Mouse (Mus musculus): ENCODE results near the gene Cacna1a. TPM values are rescaled to one million over a fixed set of nuclear protein-coding genes. Genes with fewer than 3 reads are reported as not detected.
A peak's percentile ranks its signal among the peaks of the same experiment; 100 is the strongest.
"Not testable (repeated sequence)": the region's sequence is repeated elsewhere in the genome, so short reads cannot be mapped to it uniquely, and the experiment has no call there.

The Cacna1a gene
- polyA plus RNA-seq, 1 experiment from 2014 or later = 5.2 TPM

DNA sequence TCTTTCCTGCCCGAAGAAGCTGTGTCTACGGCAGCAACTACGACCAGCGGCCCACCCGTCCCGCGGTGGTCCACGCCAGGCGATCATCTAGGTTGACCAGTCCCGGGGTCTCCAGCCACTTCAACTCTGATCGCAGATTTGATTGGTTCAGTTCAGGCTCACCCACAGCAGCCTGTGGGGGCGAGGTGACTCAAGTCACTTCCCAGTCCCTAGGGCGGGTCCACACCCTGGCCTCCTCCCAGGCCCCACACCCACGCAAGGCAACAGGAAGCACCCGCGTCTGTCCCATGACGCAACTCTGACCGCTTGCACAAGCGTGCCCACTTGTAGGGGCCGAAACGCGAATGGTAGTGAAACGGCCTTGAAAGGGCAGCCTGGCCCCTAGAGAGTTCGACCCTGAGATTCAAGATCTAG lies 273.2 kb downstream of the Cacna1a start:
- Histone ChIP-seq H3K4me2 (peak overlapping the region; percentile 72), H3K4me1 (peaks cover 52% of the 10 kb centered on the region), H3K27ac (peak overlapping the region; percentile 96), H3K9ac (peak overlapping the region; percentile 87), H3K36me3 (no peaks in the 10 kb centered on the region), H3K27me3 (no peaks in the 10 kb centered on the region), H3K4me3 (peak overlapping the region; percentile 88), H3K9me3 (no peaks in the 10 kb centered on the region)
- no peak for ATAC-seq (ENCODE audit: insufficient number of reproducible peaks, low FRiP score, low TSS enrichment, low read depth)
- under 1% methylated on average over 24 of the region's 24 CpGs for WGBS

DNA sequence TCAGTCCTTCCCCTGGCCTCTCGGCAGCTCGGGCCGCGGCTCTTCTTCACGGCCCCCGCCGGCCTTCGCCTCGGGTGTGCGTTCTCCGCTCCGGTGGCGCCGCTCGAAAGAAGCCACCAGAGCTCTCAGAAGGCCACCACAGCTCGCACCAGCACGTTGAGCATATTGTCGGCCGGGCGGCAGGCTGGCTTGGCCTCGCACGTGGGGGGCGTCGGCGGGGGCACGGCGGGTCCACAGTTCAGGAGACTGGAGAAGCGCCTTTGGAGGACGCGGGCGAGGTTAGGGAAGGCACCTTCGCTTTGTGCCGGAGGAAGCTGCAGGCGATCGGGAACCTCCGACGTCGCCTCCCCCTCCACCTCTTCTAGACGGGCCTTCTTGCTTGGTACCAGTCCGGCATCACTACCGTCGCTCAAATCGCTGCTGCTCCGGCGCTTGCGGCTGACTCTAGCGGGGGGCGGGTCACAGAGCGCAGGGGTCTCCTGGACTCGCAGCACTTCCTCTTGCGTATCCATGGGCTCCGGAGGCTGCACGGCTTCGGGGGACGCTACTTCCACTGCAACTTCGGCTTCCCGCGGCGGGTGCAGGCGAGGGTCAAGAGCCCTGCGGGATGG lies 273.8 kb downstream of the Cacna1a start:
- peak overlapping the region; percentile 88 for H3K4me3 ChIP-seq
- peak overlapping the region; percentile 87 for H3K9ac ChIP-seq
- H3K27me3 ChIP-seq = no peaks in the 10 kb centered on the region
- no peaks in the 10 kb centered on the region for H3K9me3 ChIP-seq
- ATAC-seq (ENCODE audit: insufficient number of reproducible peaks, low FRiP score, low TSS enrichment, low read depth) = no peak
- H3K4me2 ChIP-seq = peak overlapping the region; percentile 72
- peaks cover 5% of the 10 kb centered on the region; the same call in 1 of the 2 replicates for H3K36me3 ChIP-seq
- H3K27ac ChIP-seq = peak overlapping the region; percentile 96
- WGBS = under 1% methylated on average over 60 of the region's 61 CpGs
- H3K4me1 ChIP-seq = peaks cover 46% of the 10 kb centered on the region

DNA sequence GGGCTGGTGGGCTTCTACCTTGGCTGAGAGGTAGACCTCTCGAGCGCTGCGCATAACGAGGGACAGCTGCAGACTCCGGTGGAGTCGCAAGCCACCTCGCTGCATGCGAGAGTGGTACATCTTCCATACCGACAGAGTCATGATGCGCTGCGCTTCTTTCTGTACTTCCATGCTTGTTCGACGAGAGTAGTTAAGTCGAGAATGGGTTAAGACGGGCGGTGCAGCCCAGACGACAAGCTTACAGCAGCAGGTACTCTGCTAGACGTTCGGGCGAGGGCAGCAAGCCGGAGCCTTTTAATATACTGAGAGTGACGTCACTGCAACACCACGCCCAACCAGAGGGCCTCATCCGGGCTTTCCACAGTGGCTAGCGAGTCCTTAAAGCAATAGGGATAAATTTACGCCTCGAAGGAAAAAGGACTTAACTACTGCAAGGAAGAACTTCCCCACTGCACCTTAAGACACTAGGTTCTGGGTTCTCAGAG lies 274.4 kb downstream of the Cacna1a start, which contains the start of gene Ier2:
Gene Ier2, minus strand, starts transcription at position 272 of the 485 bp plus-strand sequence.
- peak within 1 kb of the TSS; percentile 88 for H3K4me3 ChIP-seq
- H3K9ac ChIP-seq = peak within 1 kb of the TSS; percentile 87
- no peaks in the 10 kb centered on the region for H3K9me3 ChIP-seq
- under 1% methylated on average over 27 of the region's 27 CpGs for WGBS
- H3K27ac ChIP-seq = peak within 1 kb of the TSS; percentile 96
- peak; percentile 82 for ATAC-seq (ENCODE audit: insufficient number of reproducible peaks, low FRiP score, low TSS enrichment, low read depth)
- peak within 1 kb of the TSS; percentile 72 for H3K4me2 ChIP-seq
- no peaks in the 10 kb centered on the region for H3K27me3 ChIP-seq
- H3K36me3 ChIP-seq = peaks cover 5% of the 10 kb centered on the region; the same call in 1 of the 2 replicates
- peaks cover 41% of the 10 kb centered on the region for H3K4me1 ChIP-seq

DNA sequence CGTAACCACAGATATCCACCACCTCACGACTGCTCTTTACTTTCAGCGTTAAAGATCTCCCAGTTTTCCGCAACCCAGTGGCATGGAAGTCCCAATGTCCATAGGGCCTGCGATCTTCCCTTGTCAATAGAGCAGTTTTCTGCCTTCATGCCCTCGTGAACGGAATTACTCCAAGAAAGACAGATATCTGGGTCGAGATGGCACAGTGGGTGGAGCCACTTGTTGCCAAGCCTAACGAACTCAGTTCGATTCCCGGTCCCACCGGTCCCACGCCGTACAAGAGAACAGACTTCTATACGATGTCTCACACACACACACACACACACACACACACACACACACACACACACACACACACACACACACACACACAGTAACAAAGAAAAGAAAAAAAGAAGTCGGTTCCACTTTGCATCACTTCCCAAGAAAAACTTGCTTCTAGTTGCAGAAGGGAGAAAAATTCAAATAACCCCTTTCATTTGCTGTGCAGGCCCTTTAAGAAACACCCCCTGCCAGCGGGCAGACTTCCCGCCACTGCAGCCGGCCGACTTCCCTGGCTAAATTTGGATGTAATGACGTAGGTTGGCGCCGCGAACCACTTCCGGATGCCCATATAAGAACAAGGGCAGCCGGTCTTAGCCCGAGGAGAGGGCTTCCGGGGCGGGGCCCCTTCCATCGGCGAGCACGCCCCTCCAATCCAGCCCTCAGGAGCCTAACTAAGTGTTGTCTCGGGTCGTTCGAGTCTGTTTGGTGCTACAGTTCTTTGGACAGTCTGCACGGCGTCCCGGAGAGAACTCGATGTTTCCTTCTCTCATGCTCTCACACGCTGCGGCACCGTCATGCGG lies 275.5 kb downstream of the Cacna1a start:
- H3K36me3 ChIP-seq = peaks cover 13% of the 10 kb centered on the region
- peak; percentile 80 for ATAC-seq (ENCODE audit: insufficient number of reproducible peaks, low FRiP score, low TSS enrichment, low read depth)
- WGBS = 3% methylated on average over 43 of the region's 43 CpGs
- peak overlapping the region; percentile 96 for H3K27ac ChIP-seq
- no peaks in the 10 kb centered on the region for H3K9me3 ChIP-seq
- peak overlapping the region; percentile 72 for H3K4me2 ChIP-seq
- H3K4me1 ChIP-seq = peaks cover 35% of the 10 kb centered on the region
- H3K9ac ChIP-seq = peak overlapping the region; percentile 51
- peak overlapping the region; percentile 88 for H3K4me3 ChIP-seq
- no peaks in the 10 kb centered on the region for H3K27me3 ChIP-seq

DNA sequence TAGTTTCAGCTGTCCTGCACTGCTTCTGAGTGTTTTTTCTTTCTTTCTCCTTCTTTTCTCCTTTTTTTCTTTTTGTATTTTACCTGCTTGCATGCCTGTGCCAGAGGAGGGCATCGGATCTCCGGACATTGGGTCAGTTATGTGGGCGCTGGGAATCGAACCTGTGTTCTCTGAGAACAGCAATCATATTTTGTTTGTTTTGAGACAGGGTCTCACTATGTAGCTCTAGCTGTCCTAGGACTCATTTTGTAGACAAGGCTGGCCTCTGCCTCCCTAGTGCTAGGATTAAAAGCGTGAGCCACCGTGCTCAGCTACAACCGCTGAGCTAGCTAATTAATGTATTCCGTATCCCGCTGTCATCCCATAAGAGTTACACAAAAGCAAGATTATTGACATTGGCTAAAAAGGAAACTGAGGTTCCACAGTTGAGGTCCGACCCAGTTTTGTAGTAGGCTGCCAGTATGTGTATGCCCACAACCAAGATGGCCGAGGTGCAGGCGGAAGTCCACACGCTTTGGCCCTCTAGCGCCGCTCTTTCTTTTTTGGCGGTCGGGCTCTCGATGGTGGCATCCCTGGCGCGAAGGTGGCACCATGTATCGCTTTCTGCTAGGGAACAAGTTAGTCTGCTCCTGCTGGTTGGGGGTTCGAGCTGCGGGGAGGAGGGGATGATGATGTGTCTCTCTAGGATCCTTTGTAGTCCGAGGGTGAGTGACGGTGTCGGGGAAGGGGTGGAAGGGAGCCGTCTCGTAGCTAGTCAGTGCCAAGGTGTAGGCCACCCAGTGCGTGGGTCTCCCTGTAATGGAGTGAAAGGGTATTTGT lies 276.5 kb downstream of the Cacna1a start:
- ATAC-seq (ENCODE audit: insufficient number of reproducible peaks, low FRiP score, low TSS enrichment, low read depth) = peak; percentile 50

DNA sequence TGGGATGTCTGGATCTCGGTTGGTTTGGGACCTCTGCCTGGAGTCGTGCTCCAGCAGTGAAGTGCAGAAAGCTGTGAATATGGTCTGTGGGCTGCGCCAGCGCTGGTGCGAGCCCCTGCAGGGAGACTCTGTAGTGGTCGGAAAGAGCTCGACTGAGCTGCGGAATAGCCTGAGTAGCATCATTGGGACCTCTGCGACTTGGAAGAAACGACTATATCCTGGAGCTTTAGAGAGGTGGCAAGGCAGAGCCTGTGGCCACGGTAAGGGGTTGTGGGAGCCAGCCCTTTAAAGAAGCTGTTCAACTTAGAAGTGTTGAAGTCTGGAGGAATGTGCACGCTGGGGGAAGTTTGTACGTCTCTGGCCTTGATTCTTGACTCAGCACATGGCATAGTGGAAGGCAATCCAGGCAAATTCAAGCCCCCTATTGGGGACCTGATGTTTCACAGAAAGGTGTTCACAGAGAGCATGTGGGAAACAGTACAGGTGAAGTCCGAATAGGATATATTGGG lies 277.2 kb downstream of the Cacna1a start:
- Histone ChIP-seq H3K9me3 (no peaks in the 10 kb centered on the region), H3K9ac (peak overlapping the region; percentile 55), H3K27ac (peak overlapping the region; percentile 96), H3K36me3 (peaks cover 26% of the 10 kb centered on the region), H3K4me3 (peak overlapping the region; percentile 88), H3K4me1 (peaks cover 24% of the 10 kb centered on the region), H3K27me3 (no peaks in the 10 kb centered on the region), H3K4me2 (peak overlapping the region; percentile 72)
- ATAC-seq (ENCODE audit: insufficient number of reproducible peaks, low FRiP score, low TSS enrichment, low read depth) = no peak
- 2% methylated on average over 14 of the region's 14 CpGs for WGBS

More for the DNA sequence above, 276.5 kb downstream of the Cacna1a start:
- Histone ChIP-seq H3K36me3 (peaks cover 21% of the 10 kb centered on the region), H3K4me1 (peaks cover 31% of the 10 kb centered on the region), H3K9me3 (no peaks in the 10 kb centered on the region), H3K9ac (peak overlapping the region; percentile 55), H3K4me2 (peak overlapping the region; percentile 72), H3K27me3 (no peaks in the 10 kb centered on the region), H3K4me3 (peak overlapping the region; percentile 88), H3K27ac (peak overlapping the region; percentile 96)
- under 1% methylated on average over 29 of the region's 29 CpGs for whole genome bisulfite sequencing

DNA sequence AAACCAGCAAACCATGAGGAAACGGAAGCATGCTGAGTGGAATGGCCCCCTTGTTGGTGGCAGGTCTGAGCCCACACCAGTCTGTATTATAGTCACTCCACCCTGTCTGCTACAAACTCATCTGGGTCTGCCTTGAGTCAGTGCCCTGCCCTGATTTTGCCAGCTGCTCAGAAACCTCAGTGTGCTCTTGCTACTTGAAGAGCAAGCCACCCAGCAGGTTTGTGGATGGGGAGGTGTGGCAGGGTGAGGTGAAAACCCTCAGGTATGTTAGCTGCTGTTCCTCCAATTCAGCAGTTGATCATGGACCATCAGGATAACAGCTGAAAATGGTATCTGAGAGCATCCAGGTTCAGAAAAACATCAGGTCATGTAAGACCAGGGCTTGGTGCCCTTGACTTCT lies 279.8 kb downstream of the Cacna1a start:
- Histone ChIP-seq H3K27ac (peak overlapping the region; percentile 22; the same call in 1 of the 2 replicates), H3K4me1 (peaks cover 14% of the 10 kb centered on the region), H3K27me3 (no peaks in the 10 kb centered on the region), H3K4me3 (no peak overlapping the region), H3K9ac (no peak overlapping the region), H3K4me2 (no peak overlapping the region), H3K9me3 (no peaks in the 10 kb centered on the region), H3K36me3 (peaks cover 50% of the 10 kb centered on the region)
- WGBS = 79% methylated on average over 1 of the region's 1 CpGs
- no peak for ATAC-seq (ENCODE audit: insufficient number of reproducible peaks, low FRiP score, low TSS enrichment, low read depth)

DNA sequence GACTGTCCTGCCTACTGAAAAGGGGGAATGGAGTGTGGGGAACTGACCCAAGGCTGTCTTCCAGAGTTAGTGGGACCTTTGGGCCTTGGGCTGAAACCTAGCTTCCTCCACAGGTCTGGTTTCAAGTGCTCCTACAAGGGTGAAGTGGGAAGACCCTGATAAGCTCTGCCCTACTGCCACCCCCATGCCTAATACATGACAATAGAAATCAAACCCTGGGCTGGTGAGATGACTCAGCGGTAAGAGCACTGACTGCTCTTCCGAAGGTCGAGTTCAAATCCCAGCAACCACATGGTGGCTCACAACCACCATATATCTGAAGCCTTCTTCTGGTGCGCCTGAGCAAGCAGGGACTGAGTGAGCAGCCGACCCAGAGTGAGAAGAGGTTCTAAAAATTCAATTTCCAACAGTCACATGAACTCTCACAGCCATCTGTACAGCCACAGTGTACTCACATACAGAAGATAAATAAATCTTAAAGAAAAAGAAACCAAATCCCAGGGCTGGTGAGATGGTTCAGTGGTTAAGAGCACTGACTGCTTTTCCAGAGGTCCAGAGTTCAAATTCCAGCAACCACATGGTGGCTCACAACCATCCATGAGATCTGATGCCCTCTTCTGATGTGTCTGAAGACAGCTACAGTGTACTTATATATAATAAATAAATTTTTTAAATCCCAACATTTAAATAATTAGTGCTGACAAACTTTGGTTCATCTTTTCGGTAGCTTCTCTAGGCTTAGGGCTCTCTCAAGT lies 280.7 kb downstream of the Cacna1a start:
- WGBS = 84% methylated on average over 6 of the region's 6 CpGs
- H3K36me3 ChIP-seq = peaks cover 56% of the 10 kb centered on the region
- ATAC-seq (ENCODE audit: insufficient number of reproducible peaks, low FRiP score, low TSS enrichment, low read depth) = no peak
- H3K27ac ChIP-seq = 0 out of 2 replicates have a peak overlapping the region, but pooled peaks have one; percentile 22
- H3K9ac ChIP-seq = no peak overlapping the region
- H3K27me3 ChIP-seq = no peaks in the 10 kb centered on the region
- H3K4me1 ChIP-seq = peaks cover 9% of the 10 kb centered on the region
- H3K9me3 ChIP-seq = no peaks in the 10 kb centered on the region
- no peak overlapping the region for H3K4me3 ChIP-seq
- H3K4me2 ChIP-seq = no peak overlapping the region

DNA sequence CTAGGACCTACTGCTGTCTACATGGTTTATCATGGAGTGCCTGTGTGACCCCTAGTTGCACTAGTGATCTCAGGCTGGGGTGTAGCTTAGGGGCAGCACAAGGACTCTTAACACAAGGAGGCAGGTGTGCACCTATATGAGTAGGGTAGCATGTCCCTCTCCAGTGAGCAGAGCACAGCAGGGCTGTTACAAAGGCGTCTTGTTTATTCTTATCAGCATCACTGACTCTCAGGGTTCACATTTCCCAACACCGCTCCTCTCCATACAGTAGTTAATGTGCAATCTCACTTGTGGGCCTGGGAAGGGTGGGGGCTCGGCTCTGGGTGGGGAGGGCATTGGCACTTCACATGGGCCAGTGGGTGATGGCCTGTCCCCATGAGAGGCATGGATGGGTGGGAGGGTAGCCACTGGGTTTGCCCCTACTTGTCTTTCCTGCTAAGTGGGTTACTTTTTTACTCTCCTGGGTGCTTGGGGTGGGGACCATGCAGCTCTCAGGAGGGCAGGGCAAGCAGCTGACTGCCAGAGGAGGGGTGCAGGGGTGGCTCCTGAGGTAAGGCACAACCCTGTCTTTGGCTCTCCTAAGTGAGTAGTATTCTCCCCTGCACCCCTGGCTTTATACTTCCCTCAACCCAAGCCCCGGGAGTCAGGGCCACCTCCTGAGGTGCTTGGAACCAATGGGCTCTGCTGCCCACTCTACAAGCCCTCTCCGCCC lies 282.2 kb downstream of the Cacna1a start:
- 87% methylated on average over 5 of the region's 5 CpGs for WGBS
- not testable (repeated sequence) for H3K4me3 ChIP-seq; H3K4me1 ChIP-seq; ATAC-seq (ENCODE audit: insufficient number of reproducible peaks, low FRiP score, low TSS enrichment, low read depth); H3K27me3 ChIP-seq; H3K9me3 ChIP-seq; H3K9ac ChIP-seq; H3K4me2 ChIP-seq
- Histone ChIP-seq H3K27ac (0 out of 2 replicates have a peak overlapping the region, but pooled peaks have one; percentile 24), H3K36me3 (peaks cover 70% of the 10 kb centered on the region)

DNA sequence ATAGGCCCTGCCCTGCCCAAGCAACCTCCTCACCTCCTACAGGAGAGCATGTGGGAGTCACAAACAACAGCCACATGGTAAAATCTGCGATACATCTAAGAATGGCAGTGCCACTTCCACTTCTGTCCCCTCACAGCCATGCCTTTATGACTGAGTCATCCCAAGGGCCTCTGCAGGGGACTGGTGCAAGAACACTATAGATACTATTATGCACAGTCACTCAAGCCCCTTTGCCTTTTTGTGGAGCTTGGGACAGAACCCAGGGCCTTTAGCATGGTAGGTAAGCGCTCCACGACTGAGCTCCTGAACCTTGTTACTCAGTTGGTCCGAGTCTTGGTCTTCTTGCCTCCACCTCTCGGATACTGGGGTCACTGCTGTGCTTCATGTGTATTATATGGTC lies 289.1 kb downstream of the Cacna1a start:
- ATAC-seq (ENCODE audit: insufficient number of reproducible peaks, low FRiP score, low TSS enrichment, low read depth) = no peak
- H3K4me3 ChIP-seq = no peak overlapping the region
- no peaks in the 10 kb centered on the region for H3K9me3 ChIP-seq
- no peaks in the 10 kb centered on the region for H3K4me1 ChIP-seq
- peaks cover 48% of the 10 kb centered on the region for H3K36me3 ChIP-seq
- no peak overlapping the region for H3K9ac ChIP-seq
- H3K4me2 ChIP-seq = no peak overlapping the region
- no peaks in the 10 kb centered on the region for H3K27me3 ChIP-seq
- no peak overlapping the region for H3K27ac ChIP-seq
- 94% methylated on average over 5 of the region's 5 CpGs for WGBS

Measured in limb, embryonic 15.5 days (tissue).